Mouse (Mus musculus) megakaryocyte, adult 5-6 weeks (primary cell): ENCODE data around the gene Ctr9. TPM values are rescaled to one million over a fixed set of nuclear protein-coding genes. Genes with fewer than 3 reads are reported as not detected.

Source experiments
- ATAC-seq: 2 replicates; pipeline ENCODE4 v1.8.0; 2016; ENCODE audit warnings: mild to moderate bottlenecking, inconsistent platforms; ENCODE audit not compliant: poor library complexity, severe bottlenecking
- total RNA-seq, 2 experiments: library from RNA; stranded (forward) in 1 of 2; stranded (reverse) in 1 of 2; fragments of 153-499, 151-499 nt in 1 of 2; fragments of 221-1000, 200-1000 nt in 1 of 2; gene quantifications; 2 replicates each; pipeline versions ENCODE4 v1.2.3 to v1.2.4; 2015 to 2017

The Ctr9 gene
- total RNA-seq, 2 experiments from 2014 or later = 14.7 to 47.0 TPM

DNA sequence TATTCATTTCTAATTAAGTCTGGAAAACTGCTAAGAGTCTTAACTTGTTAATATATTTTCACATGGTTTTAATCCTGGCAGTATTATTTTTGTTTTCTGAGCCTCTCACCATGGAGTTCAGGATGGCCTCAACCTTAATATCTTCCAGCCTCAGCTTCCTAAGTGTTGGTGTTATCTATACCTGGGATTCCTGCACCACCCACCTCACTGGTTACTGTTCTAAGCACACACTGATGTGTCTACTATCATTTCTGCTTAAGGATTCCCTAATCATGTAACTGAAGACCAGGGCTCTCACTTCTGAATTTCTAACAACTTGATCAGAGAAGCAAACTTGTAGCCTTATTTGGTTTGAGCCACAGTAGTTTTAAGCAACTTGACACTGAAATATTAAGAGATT, 56.4 kb downstream of the Ctr9 start:
- no peak for ATAC-seq

DNA sequence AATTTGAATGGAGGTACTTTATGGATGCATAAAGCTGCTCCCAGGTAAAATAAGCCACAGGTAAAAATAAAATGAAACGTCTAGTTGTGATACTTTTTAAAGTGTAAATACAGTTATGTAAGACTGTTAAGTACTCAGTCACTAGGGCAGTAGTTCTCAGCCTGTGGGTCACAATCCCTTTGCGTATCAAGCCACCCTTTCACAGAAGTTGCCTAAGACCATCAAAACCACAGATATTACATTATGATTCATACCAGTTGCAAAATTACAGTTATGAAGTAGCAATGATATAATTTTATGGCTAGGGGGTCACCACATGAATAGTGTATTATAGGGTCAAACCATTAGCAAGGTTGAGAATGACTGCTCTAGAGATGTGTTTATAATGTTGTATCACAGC, 66.4 kb downstream of the Ctr9 start:
- peak; percentile 94 for ATAC-seq

DNA sequence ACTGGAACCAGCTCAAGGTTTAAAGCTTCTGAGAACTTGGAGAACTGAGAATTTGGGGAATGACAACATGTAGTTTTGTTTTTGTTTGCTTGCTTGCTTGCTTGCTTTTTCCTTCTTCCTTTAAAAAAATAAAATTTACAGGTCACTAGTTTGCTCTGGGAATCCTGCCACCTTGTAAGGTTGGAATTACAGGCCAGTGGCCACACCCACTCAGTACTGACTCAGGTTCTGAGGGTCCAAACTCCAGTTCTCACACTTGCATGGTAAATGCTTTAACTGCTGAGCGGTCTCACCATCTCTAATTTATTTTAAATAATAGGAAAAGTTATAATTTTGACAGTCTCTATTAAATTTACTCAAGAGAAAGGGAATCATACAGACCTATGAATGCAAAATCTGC, 69.4 kb downstream of the Ctr9 start:
- ATAC-seq = no peak

Other genes with a start within 250 kb of the Ctr9 start
- gene Rnf141, start 184.5 kb upstream of the Ctr9 start, total RNA-seq (2015) = 31.6 and 36.3 TPM in 2 replicates
- gene Rnf141, start 184.5 kb upstream of the Ctr9 start, total RNA-seq (2017) = 28.7 and 39.0 TPM in 2 replicates
- 1.1 and 1.2 TPM in 2 replicates for gene Lyve1, start 165.7 kb upstream of the Ctr9 start, total RNA-seq (2015)
- 0.92 and 0.98 TPM in 2 replicates for gene Lyve1, start 165.7 kb upstream of the Ctr9 start, total RNA-seq (2017)
- 0.02 and 0.32 TPM in 2 replicates for gene Mrvi1, start 46.5 kb upstream of the Ctr9 start, total RNA-seq (2015)
- 0.04 TPM in 1 of 2 replicates, not detected in the other for gene Mrvi1, start 46.5 kb upstream of the Ctr9 start, total RNA-seq (2017)
- gene Eif4g2, start 54.1 kb downstream of the Ctr9 start, total RNA-seq (2015) = 804 and 868 TPM in 2 replicates
- 448 and 663 TPM in 2 replicates for gene Eif4g2, start 54.1 kb downstream of the Ctr9 start, total RNA-seq (2017)